Mouse (Mus musculus) kidney, postnatal 10 days (tissue): ENCODE results near the gene Dlg5.

Experiments used
- DNase-seq: peaks from one replicate; pipeline ENCODE4 v3.0.0; 2021; ENCODE audit warnings: mixed read lengths

Dlg5 gene

DNA sequence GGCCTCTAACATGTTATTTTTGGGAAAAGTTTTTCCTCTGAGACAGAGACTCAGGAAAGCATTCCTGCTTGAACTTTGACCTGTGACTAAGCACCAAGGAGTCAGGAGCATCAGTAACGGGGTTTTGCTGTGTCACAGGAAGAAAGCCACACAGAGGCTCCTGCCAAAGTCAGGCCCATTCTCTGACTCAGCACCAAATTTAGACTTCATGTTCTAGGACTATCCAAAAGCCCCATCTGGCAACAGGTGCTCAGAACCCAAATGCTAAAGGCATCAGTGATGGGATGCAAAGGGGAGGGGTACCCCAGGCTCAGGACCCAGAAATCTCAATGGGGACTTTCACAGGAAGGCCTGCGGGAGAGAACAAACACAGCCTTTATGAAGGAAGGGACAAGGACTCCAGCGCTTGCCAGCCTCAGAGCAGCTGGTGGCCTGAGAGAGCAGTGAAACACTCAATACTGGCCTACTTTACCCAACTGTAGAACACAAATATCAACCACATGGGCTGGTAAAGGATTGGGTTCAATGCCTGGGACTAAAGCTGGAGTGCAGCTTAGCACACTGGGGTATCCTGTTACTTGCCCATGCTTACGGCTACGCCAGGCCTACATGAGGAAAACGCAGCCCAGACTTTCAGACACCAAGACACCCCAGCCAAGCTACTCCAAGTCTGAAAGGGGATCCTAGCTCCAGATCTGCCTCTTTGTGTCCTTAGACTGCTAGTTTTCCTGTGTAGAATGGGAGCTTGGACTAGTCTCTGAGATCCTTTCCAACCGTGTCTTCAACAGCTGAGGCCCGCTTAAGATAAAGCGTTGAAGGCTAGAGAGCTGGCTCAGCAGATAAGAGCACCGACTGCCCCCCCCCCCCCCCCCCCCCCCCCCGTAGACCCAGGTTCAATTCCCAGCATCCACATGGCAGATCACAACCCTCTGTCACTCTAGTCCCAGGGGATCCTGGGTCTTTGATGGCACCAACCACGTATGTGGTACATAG, 12.8 kb downstream of the Dlg5 start:
- no peak for DNase-seq

DNA sequence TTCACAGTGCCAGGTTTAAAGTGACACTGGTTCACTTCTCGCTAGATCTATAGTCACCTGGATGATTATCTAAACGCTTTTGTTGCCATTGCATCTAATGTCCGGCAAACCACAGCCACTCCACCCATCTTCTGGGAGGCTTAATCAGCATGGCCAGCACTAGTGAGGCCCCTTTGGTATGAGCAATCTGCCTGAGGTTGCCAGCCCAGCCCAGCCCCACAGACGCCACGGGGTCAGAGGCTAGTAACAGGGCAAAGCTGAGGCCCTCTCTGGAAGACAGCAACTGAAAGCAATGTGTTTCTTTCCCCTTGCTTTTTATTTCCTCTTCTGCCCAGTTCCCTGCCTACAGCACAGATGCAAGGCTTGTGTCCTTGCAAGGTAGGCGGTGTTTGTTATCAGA, 17.2 kb downstream of the Dlg5 start:
- DNase-seq, result no peak

GRCm38 (mm10) chr14:24227015-24227414, 18.7 kb downstream of the Dlg5 start:
- no peak for DNase-seq

DNA sequence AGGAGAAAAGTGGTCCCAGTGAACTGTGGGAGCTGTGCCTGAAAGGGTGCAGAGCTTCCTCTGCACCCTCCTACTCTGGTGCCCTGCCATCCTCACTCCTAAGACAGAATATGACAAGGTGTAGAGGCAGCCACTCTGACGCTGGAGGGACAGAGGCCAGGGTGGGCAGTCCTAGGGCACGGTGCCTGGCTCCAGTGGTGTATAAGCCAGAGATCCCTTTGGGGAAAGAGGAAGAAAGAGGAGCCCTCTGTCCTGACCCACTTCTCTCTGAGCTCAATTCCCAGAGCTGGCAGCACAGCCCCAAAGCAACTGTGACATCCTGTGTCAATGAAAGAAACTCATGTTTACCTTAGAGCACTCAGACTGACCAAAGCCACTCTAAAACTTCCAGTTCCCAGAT, 19.4 kb downstream of the Dlg5 start:
- no peak for DNase-seq

DNA sequence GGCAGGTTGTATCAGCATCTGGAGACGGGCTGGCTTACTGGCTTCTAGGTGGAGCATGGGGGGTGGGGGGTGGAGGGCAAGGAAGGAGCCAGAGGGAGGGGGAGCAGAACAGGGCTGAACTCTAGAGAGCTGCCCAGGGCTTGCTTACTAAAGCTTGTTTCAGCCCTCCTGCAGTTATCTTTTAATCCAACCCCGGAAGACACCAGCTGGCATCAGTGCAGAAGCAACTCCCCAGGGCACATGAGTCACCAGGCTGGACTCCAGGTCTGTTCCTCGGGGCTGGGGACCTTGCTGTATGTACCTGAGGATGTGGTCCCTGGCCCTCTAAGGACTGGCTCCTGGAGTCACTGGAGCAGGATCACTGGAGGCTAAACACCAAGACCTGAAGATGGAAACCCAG, 23.0 kb downstream of the Dlg5 start:
- DNase-seq, result peak; percentile 49

DNA sequence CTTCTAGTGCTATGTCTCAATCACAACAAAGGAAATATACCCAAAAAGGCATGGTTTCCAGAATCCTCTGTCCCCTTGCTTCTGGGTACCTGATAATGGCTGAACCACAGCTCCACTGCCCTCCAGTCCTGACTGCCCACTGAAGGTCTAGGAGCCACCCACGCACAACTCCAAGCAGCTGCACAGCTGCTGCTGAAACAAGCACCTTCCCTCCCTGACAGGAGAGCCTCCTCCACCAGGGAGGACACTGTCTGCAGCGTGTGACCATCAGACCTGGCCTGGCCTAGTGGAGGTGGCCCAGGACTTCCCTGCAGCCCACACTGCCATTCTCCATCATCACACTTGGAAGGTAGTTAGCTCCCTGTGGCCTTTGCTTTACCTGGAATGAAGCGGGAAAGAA, 23.4 kb downstream of the Dlg5 start:
- no peak for DNase-seq

DNA sequence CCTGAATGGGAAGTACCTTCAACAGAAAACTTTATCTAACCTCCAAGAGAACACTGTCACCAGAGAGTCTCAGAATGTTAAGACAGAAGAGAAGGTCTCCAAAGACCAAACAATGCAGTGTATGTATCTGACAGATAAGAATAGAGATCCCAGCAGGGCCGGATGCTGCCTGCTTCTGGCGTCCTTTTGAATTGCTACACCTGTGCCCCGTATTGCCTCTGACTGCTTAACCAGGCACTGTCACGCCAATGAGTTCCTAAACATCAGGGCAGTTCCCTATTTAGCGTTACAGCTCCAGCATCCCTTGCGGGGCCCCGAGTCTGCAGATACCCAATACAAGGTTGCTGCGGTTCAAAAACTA, 28.4 kb downstream of the Dlg5 start:
- DNase-seq, result no peak

GRCm38 (mm10) chr14:24216678-24217361, 28.9 kb downstream of the Dlg5 start:
- DNase-seq, result no peak

- DNase-seq, result peak; percentile 53
Measured at GRCm38 (mm10) chr14:24216064-24216463, 29.7 kb downstream of the Dlg5 start.

GRCm38 (mm10) chr14:24214436-24214835, 31.3 kb downstream of the Dlg5 start:
- no peak for DNase-seq

- no peak for DNase-seq
Measured at GRCm38 (mm10) chr14:24213336-24213735, 32.4 kb downstream of the Dlg5 start.

DNA sequence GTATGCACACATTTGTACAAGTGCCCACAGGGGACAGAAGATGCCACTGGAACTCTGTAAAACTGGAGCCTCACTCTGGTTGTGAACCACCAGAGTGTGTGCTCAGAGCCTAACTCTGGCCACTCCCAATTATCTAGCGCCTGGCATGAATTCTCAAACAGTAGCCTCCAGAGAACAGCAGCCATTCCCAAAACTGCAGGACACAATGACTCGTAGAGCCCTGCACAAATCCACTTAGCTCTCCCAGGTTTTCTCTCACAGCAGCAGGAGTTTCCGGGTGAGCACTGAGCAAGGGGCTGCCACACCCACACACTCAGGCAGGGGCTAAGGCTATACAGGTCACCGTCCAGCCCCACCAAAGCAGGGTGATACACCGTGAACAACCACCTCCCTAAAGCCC, 32.9 kb downstream of the Dlg5 start:
- DNase-seq, result no peak

- no peak for DNase-seq
Measured at GRCm38 (mm10) chr14:24207360-24207752, 38.4 kb downstream of the Dlg5 start.

- no peak for DNase-seq
Measured at GRCm38 (mm10) chr14:24206736-24207359, 38.9 kb downstream of the Dlg5 start.

GRCm38 (mm10) chr14:24206314-24206713, 39.4 kb downstream of the Dlg5 start:
- DNase-seq, result no peak

GRCm38 (mm10) chr14:24205281-24205871, 40.3 kb downstream of the Dlg5 start:
- DNase-seq, result no peak

GRCm38 (mm10) chr14:24203210-24203609, 42.5 kb downstream of the Dlg5 start:
- DNase-seq, result no peak

GRCm38 (mm10) chr14:24200771-24201170, 44.9 kb downstream of the Dlg5 start:
- DNase-seq, result no peak

GRCm38 (mm10) chr14:24199732-24200131, 46.0 kb downstream of the Dlg5 start:
- DNase-seq, result no peak

DNA sequence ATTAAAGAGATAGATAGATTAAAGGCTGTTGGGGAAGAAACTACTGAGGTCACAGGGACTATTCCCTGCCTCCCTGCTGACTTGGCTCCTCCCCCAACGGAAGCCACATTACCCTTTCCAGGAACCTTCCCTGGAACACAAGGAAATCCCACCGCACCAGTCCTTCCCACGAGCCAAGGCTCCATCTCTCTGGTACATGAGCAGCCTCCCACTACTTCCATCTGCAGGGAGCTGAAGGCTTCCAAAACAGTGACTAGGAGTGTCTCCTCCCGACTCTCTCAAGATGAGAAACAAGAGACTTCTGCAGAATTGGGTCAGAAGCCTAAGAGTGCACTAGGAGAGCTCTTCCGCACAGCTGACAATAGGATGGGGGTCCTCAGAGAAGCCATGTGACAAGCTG, 47.9 kb downstream of the Dlg5 start:
- DNase-seq, result no peak

GRCm38 (mm10) chr14:24196947-24197346, 48.8 kb downstream of the Dlg5 start:
- peak; percentile 51 for DNase-seq

GRCm38 (mm10) chr14:24190131-24190530, 55.6 kb downstream of the Dlg5 start:
- no peak for DNase-seq

DNA sequence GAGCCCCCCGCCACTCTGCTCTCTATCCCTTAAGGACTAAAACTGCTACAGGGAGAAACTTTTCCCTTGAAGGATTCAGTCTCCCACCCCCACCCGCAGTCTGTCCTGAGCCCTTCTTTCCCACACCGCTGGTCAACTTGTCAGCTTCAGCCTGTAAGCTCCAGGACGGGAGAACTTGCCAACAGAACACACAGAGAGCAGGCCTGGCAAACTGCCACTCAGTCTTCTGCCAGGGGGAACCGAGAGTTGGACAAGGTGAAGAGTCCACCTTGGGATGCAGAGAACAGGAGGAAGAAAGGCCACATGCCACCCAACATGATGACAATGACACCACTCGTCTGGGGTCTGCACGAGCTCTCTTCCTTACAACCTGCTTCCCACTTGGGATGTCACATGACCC, 56.1 kb downstream of the Dlg5 start:
- no peak for DNase-seq
